Mouse (Mus musculus) erythroblast, embryonic 14.5 days (primary cell): ENCODE data around the gene Grk5.

ENCODE experiments used
- GATA1 ChIP-seq: IDR thresholded peaks from 2 replicates; pipeline ENCODE4 v1.6.1; 2012; ENCODE audit warnings: low read length, inconsistent platforms, mixed read lengths
- TAL1 ChIP-seq: IDR thresholded peaks from 3 replicates; pipeline ENCODE4 v1.6.1; 2012; ENCODE audit warnings: low read length, inconsistent platforms, mixed read lengths

DNA sequence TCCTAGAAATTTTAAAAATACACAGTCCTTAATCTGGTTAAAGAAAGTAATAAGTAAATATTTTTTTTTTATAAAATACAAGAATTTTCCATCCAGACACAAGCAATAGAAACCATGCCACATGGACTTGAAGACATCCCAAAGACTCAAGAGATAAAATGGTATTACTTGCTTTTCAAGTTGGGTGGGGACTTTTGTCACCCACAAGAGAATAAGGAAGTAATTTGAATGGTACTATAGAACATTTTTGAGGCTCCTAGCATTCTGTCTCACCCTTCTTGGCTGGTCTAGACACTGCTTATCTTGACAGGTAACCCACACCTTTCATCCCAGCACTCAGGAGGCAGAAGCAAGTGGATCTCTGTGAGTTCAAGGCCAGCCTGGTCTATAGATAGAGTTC is 20.8 kb downstream of the Grk5 start:
- TF ChIP-seq GATA1, result no peak
- no peak for TF ChIP-seq TAL1
